Mouse (Mus musculus) embryonic fibroblast, embryonic 13.5 days (primary cell): ENCODE results near the gene Rbbp6.

Experiments
- CTCF ChIP-seq: IDR thresholded peaks from 2 replicates; pipeline ENCODE4 v1.5.1; 2011; ENCODE audit warnings: mild to moderate bottlenecking, control low read depth, low read length, moderate library complexity, borderline replicate concordance; ENCODE audit not compliant: insufficient read depth
- POLR2A ChIP-seq: IDR thresholded peaks from 2 replicates; pipeline ENCODE4 v1.6.1; 2011; ENCODE audit warnings: low read depth, mild to moderate bottlenecking, control low read depth, low read length, moderate library complexity

DNA sequence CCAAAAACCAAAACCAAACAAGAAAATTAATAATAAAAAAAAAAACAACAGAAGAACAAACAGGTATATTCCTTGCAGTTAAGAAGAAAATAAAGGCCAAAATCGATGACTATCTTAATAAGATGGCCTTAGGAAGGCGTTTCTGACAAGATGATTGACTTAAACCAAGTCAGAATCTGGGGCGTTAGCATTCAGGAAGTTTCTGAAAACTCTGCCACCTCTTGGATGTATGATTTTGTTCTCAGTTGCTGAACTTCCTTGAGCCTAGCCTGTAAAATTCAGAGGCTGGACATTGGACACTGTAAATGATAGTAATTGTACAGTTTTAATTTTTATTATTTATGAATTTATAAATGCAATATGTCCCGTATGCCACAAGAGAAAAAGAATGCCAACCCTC is 3.3 kb downstream of the Rbbp6 start:
- TF ChIP-seq CTCF, result no peak
- no peak for TF ChIP-seq POLR2A
